Mouse (Mus musculus) thymus, postnatal 36 days (tissue): ENCODE results near the gene Rbpjl.

Source experiments
- DNase-seq, 2 experiments: peaks; one replicate each; pipeline ENCODE4 v3.0.0; 2022; ENCODE audit warnings: mixed read lengths in 2 of 2

Gene Rbpjl

DNA sequence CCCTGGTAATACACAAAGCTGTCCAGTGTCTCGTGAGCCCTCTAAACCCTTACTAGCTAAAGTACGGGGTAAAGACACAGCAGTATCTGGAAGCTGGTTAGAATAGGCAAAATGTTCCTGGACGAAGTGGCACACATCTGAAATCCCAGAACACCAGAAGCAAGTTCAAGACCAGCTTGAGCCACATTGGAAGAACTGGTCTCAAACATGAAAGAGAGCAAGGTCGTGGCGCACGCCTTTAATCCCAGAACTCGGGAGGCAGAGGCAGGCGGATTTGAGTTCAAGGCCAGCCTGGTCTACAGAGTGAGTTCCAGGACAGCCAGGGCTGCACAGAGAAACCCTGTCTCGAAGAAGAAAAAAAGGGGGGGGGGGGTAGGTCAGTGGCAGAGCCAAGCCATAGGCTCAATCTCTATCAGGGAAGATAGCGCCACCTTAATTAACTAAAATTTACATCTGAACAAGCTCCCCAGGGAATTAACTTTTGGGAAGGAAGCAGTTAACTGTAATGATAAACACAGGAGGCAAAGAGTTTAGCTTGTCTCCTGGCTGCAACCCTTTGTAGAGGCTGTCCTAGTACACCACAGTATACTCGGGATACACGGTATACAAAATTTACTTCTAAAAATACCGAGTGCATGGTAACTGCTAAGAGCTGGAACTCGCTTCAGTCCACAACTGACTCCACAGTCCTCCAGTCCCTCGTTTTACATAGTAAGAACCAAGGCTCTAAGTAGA lies 27.1 kb downstream of the Rbpjl start:
- no peak for DNase-seq

GRCm38 (mm10) chr2:164430697-164431096 lies 27.8 kb downstream of the Rbpjl start:
- DNase-seq, result peak in 1 of 2 experiments; percentile 21

GRCm38 (mm10) chr2:164431676-164432465 lies 28.9 kb downstream of the Rbpjl start:
- no peak for DNase-seq

DNA sequence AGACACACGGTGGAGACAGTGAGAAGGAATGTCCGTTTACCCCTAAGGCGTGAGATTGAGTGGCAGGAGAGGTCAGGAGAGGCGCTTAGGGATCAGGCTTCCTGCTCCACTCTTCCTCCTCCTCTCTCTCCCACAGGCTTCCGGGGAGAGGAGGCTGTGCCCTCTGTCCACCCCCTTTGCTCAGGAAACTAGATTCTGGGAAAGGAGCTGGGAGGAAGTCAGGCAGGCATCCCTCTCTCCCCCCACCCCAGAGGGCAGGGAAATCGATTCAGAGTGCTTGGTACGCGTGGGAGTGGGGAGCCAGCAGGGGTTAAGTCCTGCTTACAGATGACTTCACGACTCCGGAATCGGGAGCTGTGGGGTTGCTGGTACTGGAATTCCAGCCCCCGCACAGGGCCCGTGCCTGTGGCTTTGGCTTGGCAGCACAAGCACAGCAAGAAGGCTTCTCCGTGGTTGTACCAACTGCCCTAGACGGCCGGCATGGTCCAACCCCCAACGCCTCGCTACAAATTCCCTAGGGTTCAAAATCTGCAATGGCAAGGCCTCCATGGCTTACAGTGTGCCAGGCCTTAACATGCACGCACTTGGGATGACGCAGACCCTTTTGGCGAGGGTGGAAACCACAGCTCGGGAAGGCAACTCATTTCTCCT lies 29.7 kb downstream of the Rbpjl start:
- no peak for DNase-seq

DNA sequence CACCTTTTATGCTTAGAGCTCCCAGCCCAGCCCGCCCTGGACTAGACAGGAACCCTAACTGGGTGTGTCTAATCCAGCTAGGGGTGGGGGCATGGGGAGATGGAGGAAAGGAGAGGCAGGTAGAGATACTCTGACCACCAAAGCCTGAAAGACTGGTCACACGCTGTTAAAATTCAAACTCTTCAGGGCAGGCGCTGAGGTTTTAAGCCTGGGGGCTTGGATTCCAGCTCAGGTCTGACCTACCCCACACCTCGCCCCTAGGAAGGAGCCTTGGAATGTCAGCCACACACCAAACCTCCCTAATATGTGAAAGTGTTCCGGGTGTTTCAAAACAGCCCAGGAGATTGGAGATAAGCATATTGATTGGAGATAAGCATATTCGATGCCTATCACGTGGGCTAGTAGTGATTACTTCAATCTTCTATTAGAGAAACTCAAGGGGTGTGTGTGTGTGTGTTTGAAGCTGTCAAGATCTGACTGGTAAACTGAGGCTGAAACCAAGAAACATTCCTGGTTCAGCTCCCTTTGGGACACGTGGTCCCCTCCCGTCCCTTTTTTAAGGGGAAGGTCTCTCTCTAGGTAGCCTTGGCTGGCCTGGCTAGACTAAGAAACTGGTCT lies 30.4 kb downstream of the Rbpjl start:
- no peak for DNase-seq

- DNase-seq, result no peak
These were observed 31.7 kb downstream of the Rbpjl start for GRCm38 (mm10) chr2:164434681-164435080.

GRCm38 (mm10) chr2:164435216-164436090 lies 32.5 kb downstream of the Rbpjl start:
- DNase-seq, result no peak

DNA sequence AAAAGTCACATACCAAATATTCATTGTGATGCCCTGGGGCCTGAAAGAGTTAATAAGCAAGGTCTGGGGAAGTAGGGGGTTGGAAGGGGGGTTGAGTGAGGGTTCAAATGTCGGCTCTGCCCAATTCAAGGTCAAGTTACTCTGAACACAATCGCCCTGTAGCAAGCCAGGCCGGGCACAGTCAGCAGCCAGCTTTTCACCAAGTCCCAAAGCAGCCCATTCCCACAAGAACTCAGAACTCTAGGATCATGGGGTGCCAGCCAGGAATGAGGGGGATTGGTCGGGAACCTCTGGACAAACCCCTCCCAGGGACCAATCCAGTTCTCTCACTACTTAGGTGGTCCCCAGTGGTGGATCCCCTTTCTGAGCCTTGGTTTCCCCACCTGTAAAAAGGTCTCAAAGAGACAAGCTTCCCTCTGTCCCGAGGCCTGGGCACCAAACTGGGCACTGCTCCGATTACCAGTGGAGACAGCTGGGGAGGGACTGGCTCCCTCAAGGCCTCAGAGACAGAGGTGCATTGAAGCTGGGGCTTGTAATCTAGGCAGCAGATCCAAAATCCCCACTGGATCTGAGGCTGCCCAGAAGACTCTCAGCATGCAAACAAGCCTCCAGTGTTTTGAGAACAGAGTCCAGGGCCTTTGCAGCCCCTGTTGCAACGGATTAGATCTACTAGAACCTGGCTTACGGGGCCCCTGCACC lies 33.4 kb downstream of the Rbpjl start:
- DNase-seq, result no peak

- DNase-seq, result no peak
These were observed 34.0 kb downstream of the Rbpjl start for GRCm38 (mm10) chr2:164436961-164437360.

DNA sequence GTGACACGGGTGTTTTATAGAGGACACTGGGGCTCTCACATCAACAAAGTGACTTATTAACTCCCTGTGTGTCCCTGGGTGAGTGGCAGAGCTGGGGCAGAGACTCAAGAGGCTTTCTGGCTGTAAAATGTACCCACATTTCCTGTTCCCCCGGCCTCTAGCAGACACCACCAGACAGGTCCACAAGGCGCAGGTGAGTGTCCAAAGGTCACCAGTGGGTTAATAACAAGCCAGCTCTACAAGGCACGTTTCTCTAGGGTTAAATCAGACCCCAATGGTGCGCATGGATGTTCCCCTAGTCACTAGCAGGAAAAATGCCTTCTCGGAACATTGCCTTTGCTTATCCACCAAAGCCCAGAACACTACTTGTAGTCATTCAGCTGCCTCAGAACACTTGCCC lies 34.8 kb downstream of the Rbpjl start:
- no peak for DNase-seq

DNA sequence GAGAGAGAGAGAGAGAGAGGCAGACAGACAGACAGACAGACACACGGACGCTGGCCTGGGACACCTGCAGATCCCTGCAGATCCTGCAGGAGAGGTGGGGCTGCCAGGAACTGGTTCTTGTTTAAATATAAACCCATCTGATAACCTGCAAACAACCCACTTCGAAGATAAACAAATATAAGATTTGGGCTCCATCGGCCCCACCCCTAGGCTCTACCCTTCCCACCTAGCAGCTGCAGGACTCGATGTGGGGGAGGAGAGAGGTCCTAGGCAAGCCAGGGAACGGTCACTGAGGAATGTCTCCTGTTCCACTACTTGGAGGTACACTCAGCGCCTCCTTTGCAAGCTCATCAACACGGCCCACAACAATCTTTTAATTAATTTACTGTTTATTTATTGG lies 35.3 kb downstream of the Rbpjl start:
- no peak for DNase-seq

GRCm38 (mm10) chr2:164439001-164439421 lies 36.1 kb downstream of the Rbpjl start:
- DNase-seq, result no peak

- DNase-seq, result no peak
These were observed 37.4 kb downstream of the Rbpjl start for GRCm38 (mm10) chr2:164440314-164440713.

DNA sequence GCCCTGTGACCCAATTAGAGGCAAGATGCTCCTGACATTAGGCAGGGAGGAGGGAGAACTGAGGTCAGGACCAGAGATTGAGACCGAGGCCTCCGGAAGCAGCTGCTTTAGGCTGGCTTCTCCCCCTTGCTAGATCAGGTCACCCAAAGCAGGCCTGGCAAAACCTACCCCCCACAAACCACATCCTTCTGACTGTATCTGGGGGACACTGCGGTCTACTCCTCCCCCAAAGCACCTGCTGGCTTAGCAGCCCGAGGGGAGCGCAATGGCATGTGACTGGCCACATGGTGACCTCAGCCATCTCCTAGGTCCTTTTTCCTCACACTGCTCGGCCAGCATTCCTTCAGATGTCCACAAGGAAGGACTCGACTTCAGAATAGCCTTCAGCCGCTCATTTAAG lies 38.2 kb downstream of the Rbpjl start:
- peak; percentile 57 to 72 for DNase-seq

DNA sequence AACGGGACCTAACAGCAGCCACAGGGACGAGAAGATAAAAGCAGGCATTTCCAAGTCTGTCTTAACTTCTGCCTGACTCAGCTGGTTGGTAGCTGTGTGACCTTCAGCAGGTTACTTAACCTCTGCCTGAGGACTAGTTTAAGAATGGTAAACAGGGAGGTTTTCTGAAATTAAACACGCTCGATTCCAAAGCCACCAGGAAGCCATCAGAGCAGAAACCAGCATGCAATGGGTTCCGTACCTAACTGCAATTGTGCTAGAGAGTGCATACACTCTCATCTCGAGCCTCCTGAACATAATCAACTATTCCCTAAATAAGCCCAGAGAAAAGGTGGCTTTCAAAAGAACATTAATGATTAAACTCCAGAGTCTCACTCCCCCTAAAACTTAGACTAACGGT lies 38.8 kb downstream of the Rbpjl start:
- no peak for DNase-seq

GRCm38 (mm10) chr2:164442315-164443050 lies 39.5 kb downstream of the Rbpjl start:
- peak in 1 of 2 experiments; percentile 17 for DNase-seq

- peak; percentile 57 to 68 for DNase-seq
These were observed 40.1 kb downstream of the Rbpjl start for GRCm38 (mm10) chr2:164443051-164443437.

GRCm38 (mm10) chr2:164443460-164444000 lies 40.6 kb downstream of the Rbpjl start, which contains the start of gene Sdc4:
Gene Sdc4 (minus strand): TSS chr2:164443887.
- DNase-seq, result no peak

DNA sequence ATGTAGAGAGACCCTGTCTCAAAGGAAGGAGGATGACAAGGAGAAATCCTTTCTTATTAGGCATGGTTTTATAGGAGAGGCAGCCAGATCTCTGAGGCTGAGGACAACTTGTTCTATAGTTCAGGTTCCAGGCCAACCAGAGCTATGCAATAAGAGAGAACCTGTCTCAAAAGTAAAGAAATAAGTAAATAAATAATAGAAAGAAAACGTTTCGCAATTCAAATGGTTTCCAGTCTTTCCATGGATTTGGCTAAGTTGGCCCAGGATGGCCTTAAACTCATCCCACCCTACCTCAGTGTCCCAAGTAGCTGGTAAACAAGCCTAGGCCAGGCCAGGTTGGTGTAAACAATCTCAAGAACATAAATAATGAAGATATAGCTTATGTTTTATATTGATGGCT lies 41.8 kb downstream of the Rbpjl start:
- no peak for DNase-seq

DNA sequence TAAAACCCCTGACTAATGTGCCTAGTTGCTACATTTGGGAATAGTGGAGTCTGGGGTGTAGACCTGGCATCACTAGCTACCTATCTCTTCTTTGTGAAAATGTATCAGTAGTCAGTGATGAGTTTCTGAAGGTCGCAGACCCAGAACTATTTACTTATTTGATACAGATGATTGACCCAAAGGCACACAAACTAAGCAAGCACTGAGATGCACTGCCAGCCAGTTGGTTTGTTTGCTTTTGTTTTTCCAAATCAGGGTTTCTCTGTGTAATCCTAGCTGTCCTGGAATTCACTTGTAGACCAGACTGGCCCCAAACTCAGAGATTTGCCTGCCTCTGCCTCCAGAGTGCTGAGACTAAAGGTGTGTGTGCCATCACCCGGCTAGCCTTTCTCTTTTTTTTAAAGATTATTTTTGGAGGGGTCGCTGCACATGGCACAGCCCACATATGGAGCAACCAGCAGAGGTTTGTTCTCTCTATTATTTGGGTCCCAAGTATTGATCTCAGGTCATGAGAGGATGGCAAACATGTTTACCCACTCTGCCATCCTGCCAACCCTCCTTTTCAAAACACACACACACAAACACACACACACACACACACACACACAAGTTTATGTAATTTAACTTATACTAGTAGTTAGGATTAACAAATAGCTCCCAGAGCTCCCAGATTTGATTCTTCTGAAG lies 42.6 kb downstream of the Rbpjl start:
- DNase-seq, result no peak
